Mouse (Mus musculus) embryo, embryonic 11.5 days (tissue): ENCODE data around the gene Kcnf1.
A peak's percentile ranks its signal among the peaks of the same experiment; 100 is the strongest.

Source experiments
- DNase-seq: peaks from one replicate; pipeline ENCODE4 v3.0.0-alpha.2; 2012; ENCODE audit warnings: low read depth, low spot score

Gene Kcnf1

GRCm38 (mm10) chr12:17176757-17177092 lies at the start of gene Kcnf1:
Kcnf1 (minus strand) TSS chr12:17176888.
- no peak for DNase-seq

GRCm38 (mm10) chr12:17225012-17225411 lies 48.3 kb upstream of the Kcnf1 start:
- no peak for DNase-seq

- no peak for DNase-seq
Observed at GRCm38 (mm10) chr12:17223050-17223449, 46.4 kb upstream of the Kcnf1 start.

- peak; percentile 22 for DNase-seq
Observed at GRCm38 (mm10) chr12:17221891-17222428, 45.3 kb upstream of the Kcnf1 start.

- no peak for DNase-seq
Observed at GRCm38 (mm10) chr12:17220631-17221030, 43.9 kb upstream of the Kcnf1 start.

GRCm38 (mm10) chr12:17219107-17219506 lies 42.4 kb upstream of the Kcnf1 start:
- no peak for DNase-seq

GRCm38 (mm10) chr12:17218390-17218789 lies 41.7 kb upstream of the Kcnf1 start:
- DNase-seq: no peak

GRCm38 (mm10) chr12:17215751-17216150 lies 39.1 kb upstream of the Kcnf1 start:
- no peak for DNase-seq

- DNase-seq: no peak
Observed at GRCm38 (mm10) chr12:17202492-17203322, 26.0 kb upstream of the Kcnf1 start.

GRCm38 (mm10) chr12:17198621-17199020 lies 21.9 kb upstream of the Kcnf1 start:
- DNase-seq: no peak

GRCm38 (mm10) chr12:17194140-17194539 lies 17.5 kb upstream of the Kcnf1 start:
- no peak for DNase-seq

GRCm38 (mm10) chr12:17193311-17193710 lies 16.6 kb upstream of the Kcnf1 start:
- DNase-seq: no peak

GRCm38 (mm10) chr12:17192887-17193286 lies 16.2 kb upstream of the Kcnf1 start:
- no peak for DNase-seq

- no peak for DNase-seq
Observed at GRCm38 (mm10) chr12:17184303-17184775, 7.7 kb upstream of the Kcnf1 start.

GRCm38 (mm10) chr12:17183788-17184187 lies 7.1 kb upstream of the Kcnf1 start:
- no peak for DNase-seq

GRCm38 (mm10) chr12:17176041-17176756 lies 489 bp downstream of the Kcnf1 start:
- DNase-seq: peak; percentile 60

- DNase-seq: no peak
Observed at GRCm38 (mm10) chr12:17175531-17175951, 1.1 kb downstream of the Kcnf1 start.

GRCm38 (mm10) chr12:17175124-17175523 lies 1.6 kb downstream of the Kcnf1 start:
- no peak for DNase-seq

GRCm38 (mm10) chr12:17174134-17174893 lies 2.4 kb downstream of the Kcnf1 start:
- DNase-seq: no peak

- no peak for DNase-seq
Observed at GRCm38 (mm10) chr12:17170406-17170805, 6.3 kb downstream of the Kcnf1 start.

- no peak for DNase-seq
Observed at GRCm38 (mm10) chr12:17166116-17166515, 10.6 kb downstream of the Kcnf1 start.

GRCm38 (mm10) chr12:17163996-17164395 lies 12.7 kb downstream of the Kcnf1 start:
- no peak for DNase-seq
